Mouse (Mus musculus) left cerebral cortex, adult 8-10 months (tissue): Measurements from ENCODE around the gene Fam189a1. TPM values are rescaled to one million over a fixed set of nuclear protein-coding genes. Genes with fewer than 3 reads are reported as not detected.

Experiments
- DNase-seq, 2 experiments: peaks; one replicate each; pipeline ENCODE4 v3.0.0; 2022; ENCODE audit warnings: low spot score in 2 of 2
- microRNA-seq, 2 experiments: library from miRNA; unstranded; fragments of <30 nt; microRNA quantifications; one replicate each; pipeline ENCODE4 v1.2.0; 2022
- total RNA-seq, 4 experiments: library from RNA; stranded (reverse); gene quantifications; 2 replicates each; pipeline ENCODE4 v1.2.4; 2022

Fam189a1 gene
- total RNA-seq, 4 experiments from 2014 or later, result 43.0 to 54.1 (median 47.7) TPM

GRCm38 (mm10) chr7:64741333-64742307 is 414.8 kb downstream of the Fam189a1 start:
- peak; percentile 59 to 82 for DNase-seq

- DNase-seq, result no peak
Observed at GRCm38 (mm10) chr7:64739131-64739530, 417.2 kb downstream of the Fam189a1 start.

GRCm38 (mm10) chr7:64729785-64730184 is 426.6 kb downstream of the Fam189a1 start:
- DNase-seq, result peak in 1 of 2 experiments; percentile 61

- DNase-seq, result no peak
Observed at GRCm38 (mm10) chr7:64728816-64729215, 427.6 kb downstream of the Fam189a1 start.

DNA sequence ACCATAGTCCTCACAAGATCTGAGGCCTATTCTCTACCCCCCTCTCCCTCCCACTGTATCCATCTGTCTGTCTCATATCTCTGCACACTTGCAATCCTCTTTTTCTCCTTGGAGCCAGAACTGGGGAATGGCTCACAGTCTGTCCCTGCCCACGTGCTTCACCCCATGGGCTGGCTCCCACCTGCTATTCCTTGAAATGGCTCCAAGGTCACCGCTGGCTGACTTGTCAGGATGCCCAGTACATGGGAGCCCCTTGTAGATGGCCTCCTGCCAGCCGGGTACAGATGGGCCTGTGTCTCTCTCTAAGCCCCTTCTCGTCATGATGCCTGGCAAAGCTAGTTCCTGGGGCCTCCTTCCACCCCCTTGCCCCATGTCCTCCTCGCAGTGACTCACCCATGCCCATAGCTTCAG is 428.2 kb downstream of the Fam189a1 start:
- peak in 1 of 2 experiments; percentile 60 for DNase-seq

GRCm38 (mm10) chr7:64725967-64726695 is 430.2 kb downstream of the Fam189a1 start:
- DNase-seq, result peak in 1 of 2 experiments; percentile 55

- no peak for DNase-seq
Observed at GRCm38 (mm10) chr7:64724409-64724808, 432.0 kb downstream of the Fam189a1 start.

- no peak for DNase-seq
Observed at GRCm38 (mm10) chr7:64723313-64723712, 433.1 kb downstream of the Fam189a1 start.

DNA sequence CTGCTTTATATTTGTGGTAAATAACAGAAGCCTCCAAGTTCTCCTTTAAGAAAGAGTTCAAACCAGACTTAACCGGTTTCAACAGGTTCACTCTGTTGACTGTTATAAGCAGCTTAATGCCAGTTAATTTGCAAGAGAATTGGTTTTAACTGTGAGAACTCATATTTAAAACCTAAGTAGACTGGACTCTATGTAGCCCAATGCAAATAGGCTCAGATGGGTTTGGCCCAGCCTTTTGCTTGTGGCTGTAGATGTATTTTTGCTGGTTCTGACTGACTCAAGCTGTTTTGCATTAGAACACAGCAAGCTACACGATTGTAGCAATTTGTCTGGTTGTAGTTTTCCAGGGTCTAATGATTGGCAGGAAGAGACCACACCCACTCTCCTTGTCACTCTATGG is 440.1 kb downstream of the Fam189a1 start:
- DNase-seq, result no peak

GRCm38 (mm10) chr7:64709520-64710262 is 446.7 kb downstream of the Fam189a1 start:
- DNase-seq, result peak in 1 of 2 experiments; percentile 76

DNA sequence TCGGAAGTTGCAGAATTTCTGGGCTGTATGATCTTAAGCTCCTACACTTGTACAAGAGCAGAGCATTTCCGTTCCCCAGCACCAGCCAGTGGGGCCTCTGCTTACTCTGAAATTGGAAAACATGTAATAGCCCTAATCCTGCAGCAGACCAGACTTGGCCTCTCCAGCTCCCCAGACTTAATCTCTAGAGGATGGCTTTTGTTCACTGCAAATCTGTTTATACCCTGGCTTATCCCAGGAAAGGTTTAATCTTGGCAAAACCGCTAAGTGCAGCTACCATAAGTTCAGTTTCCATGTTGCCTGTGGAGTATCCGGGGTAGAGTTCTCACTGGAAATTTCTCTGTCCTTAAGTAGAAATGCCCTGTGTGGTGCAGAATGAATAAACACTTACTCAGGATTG is 448.2 kb downstream of the Fam189a1 start:
- DNase-seq, result no peak

Small RNAs within 50 kb of the gene (microRNA-seq; reads per million reads assigned to microRNA genes)
- 0 reads per million in 2 experiments for gene Gm25249
